Mouse (Mus musculus) spleen, postnatal 36 days (tissue): ENCODE measurements at regions not wholly inside any gene's neighbourhood (a gene's known extent, or its start where the extent isn't known, plus 50 kb on each side); places are given as distances from the start of the nearest gene placed in this dataset.

ENCODE experiments used
- DNase-seq, 2 experiments: peaks; one replicate each; pipeline ENCODE4 v3.0.0; 2022; ENCODE audit warnings: low spot score in 2 of 2, mixed read lengths in 1 of 2

DNA sequence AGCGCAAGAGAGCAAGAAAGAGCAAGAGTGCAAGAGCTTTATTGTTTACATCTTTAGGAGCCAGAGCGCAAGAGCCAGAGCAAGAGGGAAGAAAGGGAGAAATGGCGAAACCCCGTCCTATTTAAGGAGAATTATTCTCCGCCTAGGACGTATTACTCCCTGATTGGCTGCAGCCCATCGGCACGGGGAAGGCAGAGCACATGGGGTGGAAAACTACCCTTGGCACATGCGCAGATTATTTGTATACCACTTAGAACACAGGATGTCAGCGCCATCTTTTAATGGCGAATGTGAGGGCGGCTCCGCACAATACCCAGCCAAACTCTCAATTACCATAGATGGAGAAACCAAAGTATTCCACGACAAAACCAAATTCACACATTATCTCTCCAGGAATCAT is 2464.4 kb upstream of the Pcdh20 start:
- peak in 1 of 2 experiments; percentile 1 for DNase-seq

DNA sequence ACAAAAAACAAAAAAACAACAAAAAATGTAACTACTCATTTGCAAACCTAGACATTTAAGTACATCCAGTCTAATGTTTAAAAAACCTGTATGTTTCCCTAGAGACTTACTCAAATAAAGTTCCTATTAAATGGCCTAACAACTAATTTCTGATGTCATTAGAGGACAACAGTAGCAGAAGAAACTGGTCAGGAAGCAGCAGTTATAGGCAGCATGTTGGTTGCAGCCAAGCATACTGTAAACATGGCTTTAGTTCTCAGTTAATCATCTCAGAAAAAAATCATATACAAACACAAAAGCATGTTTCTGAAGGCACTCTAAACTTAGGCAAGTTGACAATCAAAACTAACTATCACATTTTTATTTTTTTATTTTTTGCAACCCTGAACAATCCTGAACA is 2434.1 kb upstream of the Pcdh20 start:
- DNase-seq = no peak

DNA sequence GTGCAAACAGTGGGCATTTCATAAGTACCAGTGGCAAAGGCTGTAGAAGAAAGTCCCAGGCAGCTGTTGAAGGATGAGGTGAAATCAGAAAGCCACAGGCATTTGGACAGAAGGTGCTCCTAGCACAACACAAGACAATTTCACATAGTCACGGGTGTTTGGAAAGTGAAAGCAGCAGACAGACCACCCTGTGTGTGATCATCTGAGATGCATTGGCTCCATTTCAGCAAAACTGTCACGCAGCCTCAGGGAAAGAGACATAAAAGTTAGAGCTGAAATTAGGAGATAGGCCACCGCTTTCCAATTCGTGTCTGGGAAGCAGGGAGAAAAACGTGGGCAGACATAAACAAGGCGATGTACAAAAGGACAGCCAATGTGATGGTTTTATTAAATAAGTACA is 2418.5 kb upstream of the Pcdh20 start:
- no peak for DNase-seq
